Mouse (Mus musculus) A20 (cell line): ENCODE measurements at regions not wholly inside any gene's neighbourhood (a gene's known extent, or its start where the extent isn't known, plus 50 kb on each side); places are given as distances from the start of the nearest gene placed in this dataset.

Source experiments
- DNase-seq: peaks from one replicate; pipeline ENCODE4 v3.0.0-alpha.2; 2011; ENCODE audit warnings: low read depth, low spot score

DNA sequence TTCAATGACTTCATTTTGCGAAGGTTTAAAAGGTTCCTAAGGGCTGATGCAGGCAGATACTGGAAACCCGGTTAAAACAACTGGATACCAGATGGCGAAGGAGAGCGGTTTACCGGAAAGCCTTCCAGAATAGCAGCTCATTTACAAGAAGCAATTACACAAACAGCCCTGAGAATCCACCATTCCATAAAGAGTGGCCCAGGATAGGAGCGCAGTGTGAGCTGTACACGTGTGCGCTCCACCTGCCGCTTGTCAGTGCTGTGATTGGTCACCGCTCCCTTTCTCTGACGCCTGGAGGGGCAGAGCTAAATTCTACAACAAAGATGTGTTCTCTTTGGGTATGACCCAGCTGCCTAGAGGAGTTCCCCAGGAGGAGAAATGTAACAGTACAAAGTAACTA is 249.5 kb upstream of the Runx1 start:
- no peak for DNase-seq

DNA sequence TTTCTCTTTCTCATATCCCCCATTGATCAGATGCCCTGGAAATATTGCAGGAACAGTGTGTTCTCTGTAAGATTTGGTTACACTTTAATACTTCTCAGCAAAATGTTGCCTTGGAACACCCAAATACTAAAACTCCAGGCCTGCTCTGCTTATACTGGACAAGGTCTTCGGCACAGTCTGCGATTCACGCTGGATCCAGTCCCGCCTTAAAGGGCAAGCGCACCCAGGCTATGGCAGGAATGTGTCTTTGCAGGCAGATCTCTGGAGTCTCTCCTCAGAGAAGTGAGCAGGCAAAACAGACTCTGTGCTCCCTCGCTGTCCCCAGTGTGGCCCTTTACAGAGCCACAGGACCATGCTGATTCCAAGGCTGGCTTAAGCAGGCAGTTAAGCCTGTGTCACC is 246.2 kb upstream of the Runx1 start:
- DNase-seq: no peak

DNA sequence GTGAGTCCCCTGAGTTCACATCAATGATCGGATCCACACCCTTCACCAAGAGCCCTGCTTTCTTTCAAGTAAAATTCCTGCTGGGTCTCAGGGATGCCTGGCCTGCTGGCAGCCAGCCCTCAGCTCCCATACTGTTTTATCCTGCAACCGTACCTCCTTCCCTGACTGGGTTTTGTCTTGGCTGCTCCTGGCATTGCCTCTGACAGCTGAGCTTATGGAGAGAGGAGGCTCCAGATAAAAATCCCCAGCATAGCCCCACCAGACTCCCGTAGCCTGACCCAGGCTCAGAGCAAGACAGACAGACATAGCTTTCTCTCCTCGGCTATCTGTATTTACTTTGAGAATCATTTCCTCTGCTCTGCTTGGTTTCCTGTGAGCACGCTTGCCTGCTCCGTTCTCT is 245.8 kb upstream of the Runx1 start:
- DNase-seq: no peak

DNA sequence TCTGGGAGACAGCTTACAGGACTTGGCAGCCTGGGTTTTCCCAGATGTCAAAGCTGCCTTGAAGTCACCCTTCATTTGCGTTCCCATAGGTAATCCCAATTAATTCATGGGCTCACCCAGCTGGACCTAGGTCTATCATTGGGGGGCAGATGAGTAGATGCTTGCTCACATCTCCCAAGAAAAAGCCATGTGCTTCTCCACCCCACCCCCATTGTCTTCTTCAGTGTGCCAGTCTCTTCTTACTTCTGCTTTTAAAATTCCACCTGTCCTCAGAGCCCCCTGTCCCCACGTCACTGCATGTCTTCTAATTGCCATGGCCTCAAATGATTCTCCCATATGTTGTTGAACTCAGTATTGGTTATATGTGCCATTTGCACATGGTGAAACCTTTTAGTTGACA is 240.9 kb upstream of the Runx1 start:
- DNase-seq: no peak

DNA sequence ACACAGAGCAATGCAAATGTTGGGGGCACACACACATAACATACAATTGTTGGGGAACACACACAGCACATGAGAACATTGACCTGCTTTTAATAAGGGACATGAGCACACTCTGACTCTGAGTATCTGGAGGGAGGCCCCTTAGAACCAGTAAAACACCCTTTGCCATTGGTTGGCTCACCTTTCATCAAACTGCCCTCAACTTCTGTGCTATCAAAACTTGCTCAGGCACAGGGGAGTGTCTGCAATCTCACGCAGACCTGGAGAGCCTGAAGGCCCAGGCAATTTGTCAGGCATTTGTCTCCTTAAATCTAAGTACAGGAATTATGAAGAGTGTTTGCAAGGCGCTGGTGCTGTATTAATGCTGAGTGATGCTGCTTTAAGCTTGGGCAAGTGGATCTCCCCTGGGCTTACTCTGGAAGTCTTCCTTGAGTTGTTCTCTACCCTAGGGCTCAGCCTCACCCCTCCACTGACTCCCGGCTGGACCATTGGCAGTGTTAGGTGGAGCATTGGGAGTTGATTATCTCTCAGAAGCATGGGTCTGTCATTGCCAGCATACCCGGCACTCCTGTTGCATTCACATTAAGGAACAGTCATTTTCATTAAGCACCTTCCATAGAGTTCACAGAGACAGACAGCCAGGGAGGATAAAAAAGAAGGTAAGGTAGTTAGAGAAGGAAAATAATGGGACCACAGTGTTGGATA is 235.7 kb upstream of the Runx1 start:
- DNase-seq: no peak

DNA sequence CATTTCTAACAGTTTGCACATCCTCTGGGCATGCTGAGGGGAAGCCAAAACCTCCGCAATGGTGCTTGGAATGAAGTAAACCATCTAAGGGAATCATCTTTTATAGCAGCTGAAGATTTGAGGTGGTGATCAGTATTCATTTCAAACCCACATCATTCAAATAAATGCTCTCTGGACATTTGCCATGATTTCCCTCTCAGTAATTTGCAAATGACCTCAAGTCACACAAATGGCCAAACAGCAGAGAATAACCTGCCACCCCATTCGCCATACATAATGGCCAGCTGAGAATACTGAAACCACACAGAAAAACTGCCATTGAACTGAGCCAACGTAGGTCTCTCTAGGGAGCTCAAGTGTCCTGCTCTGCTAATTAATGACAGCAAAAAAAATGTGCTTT is 230.3 kb upstream of the Runx1 start:
- DNase-seq: no peak

DNA sequence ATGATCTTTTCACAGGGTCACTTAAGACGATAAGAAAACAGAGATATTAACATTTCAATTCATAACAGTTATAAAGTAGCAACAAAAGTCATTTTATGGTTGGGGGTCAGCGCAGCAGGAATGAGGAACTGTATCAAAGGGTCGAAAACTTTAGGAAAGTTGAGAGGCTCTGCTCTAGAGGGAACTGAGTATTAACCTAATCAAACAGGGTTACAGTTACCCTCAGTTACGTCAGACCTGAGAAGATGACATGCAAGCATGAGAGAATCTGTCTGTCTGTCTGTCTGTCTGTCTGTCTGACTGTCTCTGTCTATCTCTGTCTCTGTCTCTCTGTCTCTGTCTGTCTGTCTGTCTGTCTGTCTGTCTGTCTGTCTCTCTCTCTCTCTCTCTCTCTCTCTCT is 229.6 kb upstream of the Runx1 start:
- no peak for DNase-seq

DNA sequence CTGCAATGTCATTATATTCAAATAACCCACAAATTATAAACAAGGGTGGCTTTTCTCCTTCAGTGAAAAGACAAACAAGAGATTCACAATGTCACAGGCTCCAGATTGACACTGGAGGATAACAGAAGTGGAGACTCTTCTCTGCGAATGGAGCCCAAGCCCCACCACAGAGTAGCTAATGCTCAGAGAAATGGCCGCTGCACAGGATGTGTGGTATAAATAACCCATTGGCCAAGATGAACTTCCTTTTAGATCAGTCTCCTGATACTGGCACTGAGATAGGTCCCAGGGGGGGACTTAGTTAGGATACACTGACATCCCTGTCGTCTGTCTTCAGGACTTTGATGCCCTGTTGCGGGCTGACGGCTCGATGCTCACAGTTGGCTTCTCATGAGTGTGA is 225.3 kb upstream of the Runx1 start:
- DNase-seq: no peak

DNA sequence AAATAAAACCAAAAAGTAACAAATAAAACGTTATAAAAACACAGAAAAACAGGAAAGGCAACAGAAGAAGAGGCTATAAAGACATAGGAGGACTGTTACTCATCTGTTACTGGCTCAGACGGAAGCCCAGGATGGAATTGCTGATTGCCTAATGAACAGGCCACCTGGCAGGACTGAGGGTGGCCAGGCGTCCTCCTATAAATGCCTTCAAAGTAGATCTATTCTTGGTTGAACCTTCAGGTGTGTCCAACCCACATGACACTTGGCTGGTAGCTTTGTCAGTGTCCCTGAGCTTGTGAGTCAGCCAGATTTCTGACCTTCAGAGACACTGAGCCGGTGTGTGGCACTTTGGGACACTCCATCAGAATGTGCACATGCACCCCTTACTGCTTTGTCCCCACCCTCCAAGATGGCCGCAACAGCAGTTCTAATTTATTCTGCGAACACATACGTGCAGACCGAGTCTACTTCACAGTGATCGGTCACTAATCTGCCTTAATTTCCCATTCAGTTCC is 222.5 kb upstream of the Runx1 start:
- DNase-seq: no peak

DNA sequence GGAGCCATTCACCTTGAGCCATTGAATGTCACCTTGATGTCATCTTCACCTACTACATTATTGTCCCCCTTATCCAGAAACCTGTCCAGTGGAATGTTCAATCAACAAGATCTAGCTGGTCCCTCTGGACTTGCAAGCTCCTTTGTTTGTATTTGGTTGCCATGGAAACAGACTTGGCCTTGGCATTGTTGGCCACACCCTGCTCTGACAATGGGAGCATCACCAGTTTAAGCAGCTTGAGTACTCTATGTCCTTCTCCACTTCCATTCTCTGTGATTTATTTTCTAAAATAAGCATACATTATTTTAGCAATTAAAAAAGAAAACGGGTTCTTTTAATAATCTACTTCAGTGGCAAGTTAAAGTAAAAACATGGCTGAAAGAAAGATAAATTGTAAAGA is 221.6 kb upstream of the Runx1 start:
- DNase-seq: no peak

DNA sequence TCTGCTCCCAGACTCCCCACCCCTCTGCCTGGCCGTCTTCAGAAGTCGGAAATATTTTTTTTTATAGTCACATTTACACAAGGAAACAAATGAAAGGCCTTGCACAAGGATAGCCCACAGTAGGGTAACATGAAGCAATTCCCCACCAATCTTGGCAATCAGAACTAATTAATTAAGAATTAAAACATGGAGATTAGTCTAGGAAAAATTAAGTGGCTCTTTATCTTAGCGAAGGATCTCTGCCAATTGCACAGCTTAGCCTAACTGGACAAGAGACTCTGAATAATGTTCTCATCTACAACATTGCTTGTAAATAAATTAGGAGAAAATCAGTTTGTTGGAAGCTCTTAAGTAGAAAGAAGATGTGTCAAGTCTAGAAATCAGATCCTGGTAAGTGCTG is 220.3 kb upstream of the Runx1 start:
- DNase-seq: no peak

DNA sequence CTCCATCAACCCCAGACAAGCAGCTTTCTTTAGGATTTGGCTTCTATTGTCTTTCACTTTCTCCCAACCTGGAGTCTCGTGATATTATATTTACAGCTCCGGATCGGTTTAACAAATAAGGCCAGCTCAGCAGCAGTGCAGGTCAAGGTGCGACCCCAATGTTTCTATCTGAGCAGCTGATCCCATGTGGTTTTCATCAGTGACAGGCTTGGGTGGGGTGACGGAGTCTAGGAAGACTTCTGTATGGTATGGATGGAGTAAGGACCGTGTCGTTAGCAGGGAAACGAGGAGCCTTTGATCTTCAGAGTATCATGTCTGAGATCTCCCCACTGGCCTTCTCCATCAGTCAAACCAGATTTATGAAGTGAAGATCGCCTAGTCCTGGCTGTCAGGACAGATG is 217.4 kb upstream of the Runx1 start:
- no peak for DNase-seq

DNA sequence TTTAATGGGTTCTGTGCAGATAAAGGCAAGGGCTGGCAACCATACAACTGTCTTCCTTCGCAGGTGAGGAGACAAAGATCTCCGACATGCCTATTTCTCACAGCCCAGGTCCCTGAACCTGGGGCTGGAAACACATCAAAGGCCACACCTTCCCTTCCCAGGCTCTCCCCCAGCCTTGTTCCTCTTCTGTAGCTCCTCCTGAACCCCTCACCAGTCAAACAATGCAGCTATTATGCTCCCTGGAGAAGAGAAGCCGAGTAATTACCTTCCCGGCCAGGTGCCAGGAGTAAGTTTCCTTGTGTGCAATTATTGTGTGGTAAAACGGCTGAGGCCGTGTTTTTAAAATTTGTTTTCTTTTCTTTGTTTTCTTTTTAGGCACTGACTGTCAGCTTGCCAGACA is 217.0 kb upstream of the Runx1 start:
- DNase-seq: no peak

DNA sequence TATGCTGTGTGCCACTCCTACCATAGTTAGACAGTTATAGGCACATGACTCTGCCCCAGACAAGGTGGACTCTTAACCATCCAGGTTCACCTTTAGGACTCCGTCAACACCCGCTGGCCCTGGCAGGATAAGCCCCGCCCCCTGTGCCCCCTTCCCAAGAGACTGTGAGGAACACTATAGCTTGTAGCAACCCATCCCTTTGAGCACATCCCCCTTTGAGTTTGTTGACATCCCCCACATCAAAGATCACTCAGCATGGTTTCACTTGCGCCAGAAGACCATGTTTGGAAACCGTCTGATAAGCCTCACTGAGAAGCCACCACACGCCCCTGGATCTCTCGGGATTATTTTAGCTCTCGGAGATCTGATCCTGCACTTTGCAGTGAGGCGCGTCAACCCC is 216.5 kb upstream of the Runx1 start:
- no peak for DNase-seq

DNA sequence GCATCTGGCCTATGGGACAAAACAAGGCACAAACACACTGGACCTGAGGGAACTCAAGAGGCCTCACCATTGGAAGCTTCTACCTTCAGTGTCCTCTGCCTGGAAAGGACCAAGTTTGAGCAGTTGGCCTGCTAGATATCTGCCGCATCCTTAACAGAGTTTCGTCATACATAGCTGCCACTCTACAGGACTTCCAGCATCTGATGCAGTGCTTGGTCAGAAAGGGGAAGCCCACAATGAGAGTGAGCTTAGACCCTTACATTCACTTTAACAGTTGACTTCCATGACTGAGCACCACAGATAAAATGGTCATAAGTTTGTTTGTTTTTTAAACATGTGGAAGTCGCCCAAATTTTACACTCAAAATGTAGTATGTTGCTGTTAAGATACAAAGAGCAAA is 215.9 kb upstream of the Runx1 start:
- no peak for DNase-seq

DNA sequence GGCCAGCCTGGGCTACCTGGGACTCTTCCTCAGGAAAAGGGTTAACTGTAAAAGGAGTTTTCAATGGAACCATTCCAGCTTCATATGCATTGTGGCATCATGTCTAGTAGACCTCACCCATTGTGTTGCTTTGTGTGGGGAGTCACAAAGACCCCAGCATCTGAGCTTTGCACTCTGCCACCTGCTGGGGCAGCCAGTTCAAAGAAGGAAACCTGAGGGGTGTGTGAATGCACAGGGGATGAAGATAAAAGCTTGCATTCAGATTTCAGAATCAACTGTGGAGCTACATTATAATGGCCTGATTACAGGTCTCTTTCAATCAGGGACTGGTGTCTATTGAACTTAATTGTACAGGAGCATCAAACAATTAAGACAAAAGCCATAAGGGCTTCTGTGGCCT is 215.4 kb upstream of the Runx1 start:
- DNase-seq: no peak

DNA sequence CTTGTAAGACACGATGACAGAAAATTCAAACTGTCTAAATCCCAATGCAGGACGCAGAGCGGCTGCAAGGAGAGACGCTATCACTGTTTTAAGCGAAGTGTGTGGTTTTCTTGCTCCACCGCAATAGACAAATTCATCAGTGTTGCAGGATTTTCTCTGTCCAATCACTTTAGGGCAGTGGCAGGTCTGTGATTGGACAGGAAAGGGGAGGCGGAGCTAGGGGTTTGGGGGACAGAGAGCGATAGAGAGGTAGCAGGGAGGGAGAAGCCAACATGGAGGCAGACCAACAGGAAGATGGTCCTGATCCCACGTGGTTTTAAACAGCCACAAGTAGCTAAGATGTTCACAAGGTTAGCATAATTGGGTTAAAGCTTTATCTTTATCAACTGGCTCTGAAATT is 209.7 kb upstream of the Runx1 start:
- no peak for DNase-seq

DNA sequence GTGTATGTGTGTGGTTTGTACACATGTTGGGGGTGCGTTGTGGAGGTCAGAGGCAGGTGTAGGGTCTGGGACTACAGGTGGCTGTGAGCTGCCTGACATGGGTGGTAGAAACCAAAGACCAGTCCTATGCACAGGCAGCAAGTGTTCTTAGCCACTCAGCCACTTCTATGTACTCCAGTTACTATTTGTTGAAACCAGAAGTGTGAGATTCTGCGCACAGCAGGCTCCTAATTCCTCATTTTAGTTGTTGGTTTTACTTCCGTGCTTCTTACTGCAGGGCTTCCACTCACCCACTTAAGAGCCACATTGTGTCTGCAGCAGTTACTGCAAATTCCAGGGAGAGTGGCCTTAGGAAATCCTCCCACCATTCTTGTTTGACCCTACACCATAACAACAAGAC is 208.0 kb upstream of the Runx1 start:
- DNase-seq: peak; percentile 56

DNA sequence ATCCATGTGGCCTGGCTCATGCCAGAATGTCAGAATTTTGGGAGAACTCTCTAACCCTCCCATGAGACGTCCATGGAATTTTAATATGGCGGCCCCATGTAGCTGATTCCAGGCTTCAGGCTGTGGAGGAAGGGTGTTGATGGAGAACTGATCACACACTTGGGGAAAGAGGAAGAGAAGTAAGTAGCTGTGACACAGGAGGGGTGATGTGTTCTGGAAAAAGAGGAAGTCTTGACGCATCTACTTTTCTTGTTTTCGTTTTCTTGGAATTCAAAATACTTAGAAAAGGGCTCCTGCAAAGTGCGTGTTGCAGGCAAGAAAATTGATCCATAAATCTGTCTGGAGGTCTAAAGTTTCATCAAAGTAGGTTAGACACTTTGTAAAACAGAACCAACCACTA is 205.7 kb upstream of the Runx1 start:
- no peak for DNase-seq

DNA sequence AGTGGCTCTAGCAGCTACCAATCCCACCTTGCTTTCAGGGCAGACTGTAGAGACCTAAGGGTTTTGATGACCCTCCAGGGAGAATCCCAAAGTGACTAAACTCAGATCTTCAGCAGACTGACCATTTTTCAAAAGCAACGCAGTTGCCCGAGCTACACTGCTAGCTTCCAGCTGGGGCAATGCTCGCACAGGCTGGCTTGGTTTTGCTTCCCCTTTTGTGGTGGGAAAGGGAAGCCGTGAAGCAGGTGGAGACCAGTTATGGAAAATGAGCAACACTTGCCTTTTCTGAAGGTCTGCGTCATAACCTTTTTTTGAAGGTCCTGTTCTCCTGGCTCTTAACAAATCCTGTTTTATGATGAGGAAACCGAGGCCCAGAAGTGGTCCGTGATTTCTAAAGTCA is 202.7 kb upstream of the Runx1 start:
- DNase-seq: peak; percentile 83

DNA sequence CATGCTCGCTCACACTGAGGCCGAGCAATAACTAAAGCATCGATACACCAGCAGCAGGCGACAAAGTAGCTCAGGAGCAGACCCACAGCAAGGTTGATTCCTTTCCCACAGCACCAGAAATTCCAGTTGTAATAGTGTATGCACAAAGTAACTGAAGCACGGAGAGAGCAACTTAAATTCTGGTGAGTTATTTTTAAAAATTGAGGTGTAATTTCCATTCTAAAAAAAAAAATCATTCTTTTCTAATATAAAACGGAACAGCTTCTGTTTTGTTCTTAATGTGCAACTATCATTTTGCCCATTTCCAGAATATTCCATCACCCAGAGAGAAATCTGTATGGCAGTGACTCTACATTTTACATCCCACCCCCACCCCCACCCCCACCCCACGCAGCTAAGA is 202.1 kb upstream of the Runx1 start:
- no peak for DNase-seq

DNA sequence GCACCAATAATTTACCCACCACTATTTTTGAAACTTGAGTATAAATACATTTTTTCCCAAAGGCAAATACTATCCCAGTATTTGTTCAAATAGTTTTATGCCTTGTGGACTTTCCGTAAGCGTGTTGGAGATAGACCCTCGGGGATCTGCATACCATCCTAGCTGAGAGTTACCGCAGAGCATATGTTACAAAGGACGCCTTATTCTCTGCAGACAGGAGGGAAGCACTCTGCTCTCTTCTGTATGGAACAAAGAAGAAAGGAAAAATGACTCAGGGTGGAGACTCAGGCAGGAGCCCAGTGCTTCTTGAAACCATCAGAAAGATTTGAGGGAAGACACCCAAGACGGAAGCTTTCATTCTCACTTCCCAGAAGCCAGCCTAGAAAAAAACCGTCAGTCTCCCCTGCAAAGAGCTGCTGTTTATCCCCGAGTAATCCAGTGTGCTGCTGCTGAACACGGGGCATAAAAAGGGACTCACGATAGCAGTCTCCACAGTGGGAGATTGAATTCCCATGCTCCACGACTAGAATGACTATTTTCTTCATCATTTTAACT is 200.2 kb upstream of the Runx1 start:
- DNase-seq: no peak

DNA sequence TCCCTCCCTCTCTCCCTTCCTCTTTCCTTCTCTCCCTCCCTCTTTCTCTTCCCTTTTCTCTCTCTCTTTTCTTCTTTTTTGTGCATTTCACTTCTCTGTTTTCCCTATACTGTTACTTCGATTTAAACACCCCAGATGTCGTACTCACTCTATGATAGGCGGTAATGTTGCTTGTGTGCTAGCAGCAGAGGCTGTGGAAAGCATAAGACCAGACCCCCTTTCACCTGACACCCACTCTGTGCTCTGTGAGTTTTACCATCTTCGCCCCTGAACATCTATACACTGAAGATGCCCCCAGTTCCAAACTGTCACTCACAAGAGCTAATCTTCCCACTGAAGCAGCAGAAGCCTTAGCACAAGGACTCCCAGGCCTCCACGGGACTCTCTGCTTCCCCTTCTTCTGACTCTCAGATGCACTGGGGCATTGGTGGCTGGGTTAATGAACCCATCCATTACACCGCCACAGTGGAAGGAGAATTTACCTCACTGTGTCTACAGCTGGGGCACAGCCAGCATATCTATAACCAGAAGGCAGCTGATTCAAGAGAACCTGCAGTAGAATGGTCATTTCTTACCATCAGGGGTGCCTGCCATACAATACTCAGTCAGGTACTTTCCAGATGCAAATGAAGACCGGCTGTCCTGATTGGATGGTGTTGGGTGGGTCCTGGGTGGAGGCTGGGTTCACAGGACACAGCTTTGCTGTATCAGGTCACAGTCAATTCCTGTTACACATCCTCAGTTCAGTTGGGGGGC is 194.0 kb upstream of the Runx1 start:
- peak; percentile 83 for DNase-seq
